Mouse (Mus musculus) ES-Bruce4 (cell line): ENCODE measurements around the gene Vezf1.

Source experiments
- EP300 ChIP-seq: IDR thresholded peaks from 2 replicates; pipeline ENCODE4 v1.6.1; 2011; ENCODE audit warnings: low read depth, low read length; ENCODE audit not compliant: insufficient read depth
- POLR2A ChIP-seq: IDR thresholded peaks from one replicate; pipeline ENCODE4 v1.8.1; 2011; ENCODE audit warnings: low read length; ENCODE audit not compliant: insufficient read depth

GRCm38 (mm10) chr11:88131847-88132246 lies 63.8 kb downstream of the Vezf1 start:
- no peak for TF ChIP-seq POLR2A
- no peak; the same call in 1 of the 2 replicates for TF ChIP-seq EP300
